Mouse (Mus musculus): ENCODE measurements around the gene Lysmd4. TPM values are rescaled to one million over a fixed set of nuclear protein-coding genes. Genes with fewer than 3 reads are reported as not detected.

Lysmd4 gene
- total RNA-seq, 2 experiments from 2014 or later: 7.0 to 7.8 TPM

DNA sequence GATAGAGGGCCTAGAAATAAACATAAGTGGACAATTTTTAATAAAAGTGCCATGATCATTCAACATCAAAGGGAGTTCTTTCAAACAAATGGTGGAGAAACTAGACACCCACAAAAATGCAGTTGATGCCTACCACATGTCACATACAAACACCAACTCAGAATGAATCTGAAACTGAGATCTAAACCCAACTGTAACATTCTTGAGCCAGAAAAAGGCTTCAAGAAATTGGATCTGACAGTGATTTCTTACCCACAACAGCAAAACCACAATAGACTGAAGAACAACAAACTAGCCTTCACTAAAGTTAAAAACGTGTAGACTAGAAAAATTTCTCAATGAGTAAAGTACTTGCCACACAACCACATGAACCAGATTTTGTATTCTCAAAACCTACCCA lies 98.0 kb downstream of the Lysmd4 start:
- no peak for DNase-seq (ENCODE audit: low spot score)

DNA sequence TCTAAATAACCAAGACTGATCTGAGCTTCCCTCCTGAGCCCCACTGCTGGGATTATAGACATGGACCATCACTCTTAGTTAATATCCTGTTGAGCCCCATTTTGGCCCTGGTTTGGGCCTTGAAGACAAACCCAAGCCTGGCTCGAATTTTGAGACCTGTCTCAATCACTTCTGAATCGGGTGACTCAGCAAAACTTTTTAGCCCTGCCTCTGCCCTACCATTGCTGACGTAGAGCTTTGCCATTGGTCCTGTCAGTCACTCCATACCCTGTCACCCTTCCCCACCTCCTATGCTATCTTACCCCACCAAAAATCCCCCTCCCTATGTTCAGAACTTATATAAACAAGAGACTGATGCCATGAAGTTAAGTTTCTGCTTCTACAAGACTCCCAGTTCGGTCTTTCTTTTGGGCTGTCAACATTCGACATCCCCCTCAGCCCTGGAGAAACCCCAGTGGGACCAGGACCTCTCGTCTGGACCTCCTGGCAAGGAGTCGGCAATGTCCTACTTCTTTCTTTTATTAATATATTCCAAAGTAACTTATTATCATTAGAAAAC lies 119.8 kb downstream of the Lysmd4 start:
- DNase-seq (ENCODE audit: low spot score): no peak

DNA sequence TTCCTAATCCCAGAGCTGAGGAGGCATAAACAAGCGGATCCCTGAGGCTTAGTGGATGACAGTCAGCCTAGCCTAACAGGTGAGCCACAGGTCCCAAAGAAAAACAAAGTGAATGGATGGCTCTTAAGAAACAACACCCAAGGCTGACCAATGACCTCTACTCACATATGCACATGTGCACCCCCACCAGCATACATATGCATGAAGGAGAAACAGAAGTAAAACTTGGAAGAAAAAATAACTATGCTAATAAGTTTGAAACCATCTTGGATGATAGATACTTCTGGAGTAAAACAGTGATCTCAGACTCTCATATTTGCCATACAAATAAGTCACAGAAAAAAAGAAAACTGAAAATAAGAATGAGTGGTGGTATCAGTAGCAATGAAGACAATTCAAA lies 122.1 kb downstream of the Lysmd4 start:
- DNase-seq (ENCODE audit: low spot score): no peak

DNA sequence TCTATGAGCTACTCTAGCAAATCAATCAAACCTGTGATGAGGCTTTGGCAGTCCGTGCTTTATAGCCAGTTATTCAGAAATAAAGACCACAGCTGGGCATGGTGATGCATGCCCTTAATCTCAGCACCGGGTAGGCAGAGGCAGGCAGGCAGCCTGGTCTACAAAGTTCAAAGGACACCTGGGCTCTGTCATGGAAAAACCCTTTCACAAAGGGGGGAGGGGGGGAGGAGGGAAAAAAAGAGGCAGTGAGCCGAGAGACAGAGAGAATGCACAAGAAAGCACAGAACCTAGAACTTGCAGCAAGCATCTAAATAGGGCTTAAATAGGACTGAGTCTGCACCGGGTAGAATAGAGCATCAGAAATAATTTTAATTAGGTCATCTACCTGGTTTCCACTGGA lies 130.6 kb downstream of the Lysmd4 start:
- DNase-seq (ENCODE audit: low spot score): no peak

DNA sequence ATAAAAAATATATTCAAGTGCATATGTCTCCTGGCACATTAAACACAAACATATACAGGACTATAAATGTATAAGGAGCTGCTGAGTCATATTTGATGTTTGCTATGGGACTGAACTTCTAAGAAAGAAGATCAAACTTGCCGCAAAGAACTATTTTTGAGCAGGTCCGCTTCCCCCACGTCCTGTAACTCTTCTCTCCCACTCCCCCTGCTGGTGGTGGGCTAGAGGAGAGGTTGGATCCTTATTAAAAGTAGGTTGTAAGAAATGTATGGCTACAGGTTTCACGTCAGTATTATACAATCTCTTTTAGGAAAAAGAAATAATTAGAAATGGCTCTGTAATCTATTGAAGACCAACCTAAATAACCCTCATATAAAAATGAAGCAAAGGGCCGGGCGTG lies 131.3 kb downstream of the Lysmd4 start:
- DNase-seq (ENCODE audit: low spot score): no peak

DNA sequence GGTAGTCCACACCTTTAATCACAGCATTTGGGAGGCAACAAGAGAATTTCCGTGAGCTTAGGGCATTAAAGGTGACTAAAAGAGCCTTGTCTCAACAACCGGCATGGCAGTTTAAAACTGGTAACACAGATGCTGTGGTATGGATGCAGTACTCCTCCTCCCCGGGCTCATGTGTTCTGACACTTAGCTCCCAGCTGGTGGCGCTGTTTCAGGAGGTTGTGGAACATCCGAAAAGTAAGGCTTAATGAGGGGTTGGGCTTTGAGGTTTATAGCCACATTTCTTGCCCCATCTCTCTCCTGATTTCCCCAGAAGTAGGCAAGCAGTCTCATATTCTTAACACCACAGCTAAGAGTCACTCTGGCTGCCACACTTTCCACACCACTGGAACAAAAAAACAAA lies 133.5 kb downstream of the Lysmd4 start:
- DNase-seq (ENCODE audit: low spot score): no peak

Other genes with a start within 250 kb of the Lysmd4 start
- gene Mef2a, start 150.3 kb downstream of the Lysmd4 start, total RNA-seq (2021): 100 to 1,000 TPM in 1 of 2 experiments, 10 to 100 TPM in 1; 87.3 to 105 TPM